Mouse (Mus musculus) liver, adult (tissue): ENCODE measurements around the gene Slc5a12.

Source experiments
- GATA4 ChIP-seq: IDR thresholded peaks from 2 replicates; pipeline ENCODE4 v1.6.1; 2014; ENCODE audit warnings: mild to moderate bottlenecking, low read length; ENCODE audit not compliant: insufficient replicate concordance

Gene Slc5a12

DNA sequence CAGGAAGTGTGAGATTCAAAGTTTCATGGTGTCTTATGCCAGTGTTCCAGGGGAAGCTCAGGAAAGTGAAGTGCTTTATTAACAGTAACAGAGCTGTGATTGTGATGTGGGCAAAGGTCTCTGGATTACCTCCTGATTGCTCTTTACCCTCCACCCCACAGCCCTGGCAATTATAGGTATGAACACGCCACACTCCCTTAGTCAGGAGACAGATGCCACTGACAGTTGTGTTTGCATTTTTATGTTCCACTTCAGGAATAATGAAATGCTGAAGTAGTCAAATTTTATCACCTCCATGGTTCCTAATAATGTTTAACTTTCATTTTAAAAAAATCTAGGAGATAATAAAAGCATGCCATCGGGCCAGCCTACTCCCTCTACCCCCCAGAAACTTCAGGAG is at the start of gene Slc5a12:
Gene Slc5a12 (plus strand): TSS at position 367 of the 400 bp plus-strand sequence.
- TF ChIP-seq GATA4 = no peak

DNA sequence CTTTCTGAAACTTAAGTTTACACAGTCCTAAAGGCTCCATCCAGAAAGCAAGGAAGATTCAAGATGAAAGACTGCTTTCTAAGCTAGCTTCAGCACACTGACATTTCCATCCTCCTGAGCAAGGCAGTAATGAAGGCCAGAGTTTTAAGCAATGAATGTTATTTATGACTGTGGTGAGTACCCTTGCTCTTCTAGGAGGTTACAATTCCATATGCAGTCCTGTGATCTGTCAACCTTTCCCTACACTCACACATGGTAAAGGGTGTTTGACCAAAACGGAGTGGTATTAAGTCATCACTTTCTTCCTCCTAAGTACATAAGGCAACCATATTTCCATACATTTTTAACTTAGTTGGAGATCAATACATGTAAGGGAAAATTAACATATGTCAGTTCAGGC is 41.0 kb upstream of the Slc5a12 start:
- TF ChIP-seq GATA4 = no peak

DNA sequence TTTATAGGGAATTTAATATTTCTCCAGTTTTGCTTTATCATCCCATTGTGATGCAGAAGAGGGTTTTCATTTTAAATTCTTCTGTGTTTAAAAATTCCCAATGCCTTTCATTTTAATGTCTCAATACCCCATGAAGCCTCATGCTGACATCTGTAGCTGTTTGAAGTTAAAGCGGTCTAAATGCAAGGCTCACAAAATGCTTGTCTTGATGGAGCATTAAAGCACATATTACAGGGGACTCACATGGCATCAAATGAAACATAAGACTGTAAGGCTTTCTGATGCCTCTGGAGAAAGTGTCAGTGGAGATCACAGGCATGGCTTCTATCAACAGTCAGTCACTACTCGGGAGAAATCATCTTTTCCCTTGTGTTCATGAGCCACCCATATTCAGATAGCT is 34.5 kb upstream of the Slc5a12 start:
- no peak for TF ChIP-seq GATA4

DNA sequence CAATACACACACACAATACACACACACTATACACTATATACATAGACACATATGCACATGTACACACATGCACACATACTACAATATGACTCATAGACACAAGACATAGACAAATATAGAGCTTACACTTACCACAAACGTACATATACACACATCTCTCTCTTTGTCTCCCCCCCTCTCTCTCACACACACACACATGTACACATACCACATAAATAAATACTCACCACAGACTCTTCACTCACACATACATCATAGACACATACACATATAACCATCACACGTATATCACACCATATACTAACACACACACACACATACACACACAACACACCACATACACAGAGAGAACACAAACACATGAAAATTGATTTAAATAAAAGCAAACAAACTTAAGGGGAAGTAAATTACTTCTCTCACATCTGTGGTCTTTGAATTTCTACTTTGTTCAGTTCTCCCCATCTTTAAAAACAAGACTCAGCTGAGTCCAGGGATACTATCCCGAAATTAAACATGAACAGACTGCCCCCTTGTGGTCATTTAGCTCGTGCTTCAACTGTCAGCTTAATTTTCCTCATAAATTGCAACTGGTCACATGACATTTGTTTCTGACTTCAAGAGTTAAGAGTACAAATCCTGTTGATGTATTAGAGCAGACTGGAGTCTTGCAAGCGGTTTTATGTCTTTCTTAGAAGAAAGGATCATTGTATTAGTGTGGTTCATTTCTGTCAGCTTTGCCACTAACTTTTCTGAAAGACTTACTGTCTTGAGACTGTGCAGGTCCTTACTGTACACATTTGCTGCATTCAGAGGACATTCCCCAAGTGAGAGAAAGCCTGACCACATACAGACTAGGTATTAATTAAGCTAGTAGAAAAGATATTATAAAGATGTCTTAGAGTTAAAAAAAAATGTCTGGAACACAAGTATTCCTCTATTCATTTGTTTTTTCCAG is 32.1 kb upstream of the Slc5a12 start:
- no peak for TF ChIP-seq GATA4

DNA sequence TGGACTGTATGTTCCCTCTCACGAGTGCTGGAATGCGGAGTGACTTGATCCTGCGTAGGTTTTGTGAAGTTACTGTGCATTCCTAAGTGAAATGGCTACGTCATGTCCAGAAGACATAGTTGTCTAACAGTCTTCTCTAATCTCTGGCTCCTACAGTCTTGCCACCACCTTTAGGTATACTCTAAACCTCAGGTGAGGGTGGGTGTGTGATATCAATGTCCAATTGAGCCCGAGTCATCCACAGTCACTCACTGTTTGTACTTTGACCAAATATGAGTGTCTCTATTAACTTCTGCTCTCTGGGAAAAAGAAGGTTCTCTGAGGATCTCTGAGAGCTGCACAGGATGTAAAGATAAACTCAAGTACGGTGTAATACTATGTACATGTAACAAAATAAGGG is 10.4 kb upstream of the Slc5a12 start:
- no peak for TF ChIP-seq GATA4

DNA sequence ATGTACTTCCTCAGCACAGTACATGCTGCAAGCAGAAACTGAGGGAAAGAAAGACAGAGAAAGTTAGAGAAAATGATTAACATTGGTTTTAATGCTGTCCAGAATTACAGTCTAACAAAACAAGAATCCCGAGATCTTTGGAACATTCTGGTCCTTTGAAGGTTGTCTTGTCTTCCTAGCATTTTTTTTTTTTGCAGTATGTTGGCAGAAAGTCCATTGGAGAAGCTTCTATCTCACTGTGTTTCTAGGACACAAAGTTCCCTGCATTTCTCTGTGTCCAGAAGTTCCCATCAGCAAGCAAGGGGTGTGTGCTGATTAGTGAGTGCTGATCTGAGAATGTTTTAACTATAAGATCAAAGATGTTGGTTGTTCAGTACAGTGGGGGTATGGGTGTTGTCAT is 7.1 kb upstream of the Slc5a12 start:
- TF ChIP-seq GATA4 = no peak

DNA sequence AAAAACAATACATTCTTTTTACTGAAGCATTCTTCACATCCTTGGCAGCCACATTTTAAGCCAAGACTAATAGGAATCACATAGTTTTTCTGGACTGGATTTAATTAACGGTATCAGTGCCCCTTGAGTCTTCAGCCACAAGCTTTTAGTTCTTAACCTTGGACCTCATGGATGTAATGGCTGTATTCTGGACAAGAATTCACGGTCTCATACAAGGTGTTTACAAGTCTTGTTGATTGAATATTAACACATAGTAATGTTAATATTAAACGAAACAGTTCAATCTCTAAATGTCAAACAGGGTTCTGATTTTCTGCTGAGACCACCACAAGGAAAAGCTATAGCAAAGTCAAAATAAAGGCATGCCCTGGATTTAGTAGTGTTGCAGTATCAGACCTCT is 4.8 kb upstream of the Slc5a12 start:
- no peak for TF ChIP-seq GATA4

DNA sequence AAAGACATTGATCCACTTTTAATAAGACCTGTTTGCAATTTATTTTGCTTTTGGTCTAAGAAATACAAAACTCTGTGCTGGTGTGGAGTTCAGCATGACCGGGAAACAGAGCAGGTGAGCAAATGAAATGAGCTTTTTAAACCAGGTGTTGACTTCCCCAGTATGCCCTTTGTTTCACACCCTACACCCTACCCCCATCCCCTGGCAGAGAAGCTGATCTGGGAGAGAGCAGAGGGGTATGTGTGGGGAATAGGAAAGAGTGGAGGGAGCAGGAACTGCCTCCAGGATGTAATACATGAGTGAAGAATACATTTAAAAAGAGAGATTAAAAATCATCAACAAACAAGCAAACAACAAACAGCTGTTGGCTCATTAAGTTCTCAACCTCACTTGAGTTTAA is 47.3 kb downstream of the Slc5a12 start:
- no peak for TF ChIP-seq GATA4

DNA sequence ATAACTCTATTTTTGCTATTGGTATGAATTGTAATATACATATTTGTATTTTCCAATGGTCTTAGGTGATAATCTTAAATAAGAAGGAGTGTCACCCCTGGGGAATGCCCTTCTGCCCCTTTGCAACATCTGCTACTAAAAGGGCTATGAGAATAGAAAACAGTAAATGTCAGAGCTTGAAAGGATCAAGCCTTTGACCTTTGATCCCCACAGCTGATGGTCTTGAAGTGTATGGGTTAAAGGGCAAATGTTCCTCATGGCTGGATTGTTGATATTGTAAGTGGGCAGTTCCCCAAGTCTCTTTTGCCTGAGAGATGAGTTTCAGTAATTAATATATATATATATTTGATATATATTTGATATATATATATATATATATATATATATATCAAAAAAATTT is 47.7 kb downstream of the Slc5a12 start:
- TF ChIP-seq GATA4 = no peak

DNA sequence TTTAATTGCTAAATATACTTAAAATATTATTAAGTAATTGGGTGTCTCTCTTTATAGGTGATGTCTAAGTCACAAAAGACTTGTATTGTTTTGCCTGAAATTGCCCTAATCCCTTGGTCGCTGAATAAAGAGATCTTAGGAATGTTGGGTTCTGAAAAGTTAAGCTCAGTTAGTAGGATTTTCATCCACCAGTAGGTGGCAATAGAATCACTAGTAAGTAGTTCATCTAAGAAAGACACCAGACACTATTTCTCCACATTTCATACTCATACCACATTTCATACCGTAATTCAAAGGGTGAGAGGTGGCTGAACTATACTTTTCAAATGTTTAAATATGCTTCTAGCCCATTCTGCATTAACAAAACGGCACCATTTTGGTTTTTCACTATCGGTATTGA is 66.2 kb downstream of the Slc5a12 start:
- no peak for TF ChIP-seq GATA4

DNA sequence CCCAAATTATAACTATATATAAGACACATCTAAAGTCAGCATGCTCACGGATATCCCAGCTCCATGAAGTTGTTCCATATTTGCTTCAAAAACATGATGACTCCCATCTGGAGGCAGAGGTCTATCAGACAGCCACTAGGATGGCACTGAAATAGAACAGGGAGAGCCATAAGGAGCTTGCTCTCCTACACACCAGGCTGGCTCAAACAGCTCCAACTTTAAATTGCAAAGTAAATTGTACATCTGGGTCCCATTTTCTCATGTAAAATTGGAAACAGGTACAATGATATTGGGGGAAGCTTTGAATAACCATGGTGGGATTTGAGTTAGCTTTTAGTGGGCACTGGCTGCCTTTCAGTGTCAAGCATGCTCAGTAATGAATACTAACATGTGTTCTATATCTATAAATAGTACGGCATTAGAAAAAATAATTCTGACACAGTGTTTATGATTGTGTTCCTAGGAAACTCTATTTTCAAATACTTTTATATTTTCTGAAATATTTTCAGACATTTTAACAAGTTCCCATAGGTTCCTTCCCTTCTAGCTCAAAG is 74.0 kb downstream of the Slc5a12 start:
- no peak for TF ChIP-seq GATA4
